Mouse (Mus musculus) urinary bladder, postnatal 14 days (tissue): ENCODE results near the gene Pbx3.

Experiments
- DNase-seq: peaks from one replicate; pipeline ENCODE4 v3.0.0; 2021; ENCODE audit warnings: low spot score

Pbx3 gene

GRCm38 (mm10) chr2:34372305-34373301, at the start of gene Pbx3:
Pbx3 (minus strand) TSS chr2:34373142.
- peak; percentile 96 for DNase-seq

- DNase-seq: no peak
Measured at GRCm38 (mm10) chr2:34420256-34420655, 47.3 kb upstream of the Pbx3 start.

GRCm38 (mm10) chr2:34409741-34410340, 36.9 kb upstream of the Pbx3 start:
- DNase-seq: no peak

- no peak for DNase-seq
Measured at GRCm38 (mm10) chr2:34408341-34408740, 35.4 kb upstream of the Pbx3 start.

- no peak for DNase-seq
Measured at GRCm38 (mm10) chr2:34407596-34407995, 34.7 kb upstream of the Pbx3 start.

- DNase-seq: peak; percentile 98
Measured at GRCm38 (mm10) chr2:34406601-34407464, 33.9 kb upstream of the Pbx3 start, which contains the start of gene Mapkap1. Mapkap1 (plus strand) TSS chr2:34406771.

- DNase-seq: no peak
Measured at GRCm38 (mm10) chr2:34399535-34399934, 26.6 kb upstream of the Pbx3 start.

- DNase-seq: no peak
Measured at GRCm38 (mm10) chr2:34378930-34379329, 6.0 kb upstream of the Pbx3 start.

- DNase-seq: no peak
Measured at GRCm38 (mm10) chr2:34374349-34374748, 1.4 kb upstream of the Pbx3 start.

GRCm38 (mm10) chr2:34373886-34374285, 944 bp upstream of the Pbx3 start:
- DNase-seq: no peak

- DNase-seq: peak; percentile 26
Measured at GRCm38 (mm10) chr2:34371441-34372304, 1.3 kb downstream of the Pbx3 start.

GRCm38 (mm10) chr2:34370725-34371440, 2.1 kb downstream of the Pbx3 start:
- DNase-seq: peak; percentile 33

- DNase-seq: no peak
Measured at GRCm38 (mm10) chr2:34370349-34370724, 2.6 kb downstream of the Pbx3 start.

- no peak for DNase-seq
Measured at GRCm38 (mm10) chr2:34368396-34368795, 4.5 kb downstream of the Pbx3 start.

GRCm38 (mm10) chr2:34367024-34367423, 5.9 kb downstream of the Pbx3 start:
- DNase-seq: no peak

- no peak for DNase-seq
Measured at GRCm38 (mm10) chr2:34363678-34364077, 9.3 kb downstream of the Pbx3 start.

GRCm38 (mm10) chr2:34355801-34356211, 17.1 kb downstream of the Pbx3 start:
- DNase-seq: no peak

- no peak for DNase-seq
Measured at GRCm38 (mm10) chr2:34352006-34352405, 20.9 kb downstream of the Pbx3 start.

- DNase-seq: no peak
Measured at GRCm38 (mm10) chr2:34347096-34347495, 25.8 kb downstream of the Pbx3 start.

GRCm38 (mm10) chr2:34298664-34299063, 74.3 kb downstream of the Pbx3 start:
- DNase-seq: no peak

GRCm38 (mm10) chr2:34298202-34298601, 74.7 kb downstream of the Pbx3 start:
- no peak for DNase-seq
